Mouse (Mus musculus) kidney, adult 2 months (tissue): Measurements from ENCODE around the gene Gpr15.

Experiments used
- CTCF ChIP-seq: fragments of 200-500 bp; conservative IDR thresholded peaks from 2 replicates; pipeline ENCODE4 v1.5.1; 2011; ENCODE audit warnings: low read depth, mild to moderate bottlenecking, control low read depth, low read length, moderate library complexity, mixed read lengths; ENCODE audit not compliant: insufficient read depth, insufficient read length
- POLR2A ChIP-seq: fragments of 200-500 bp; IDR thresholded peaks from one replicate; pipeline ENCODE4 v1.6.1; 2011; ENCODE audit warnings: low read depth, low read length, control low read depth

DNA sequence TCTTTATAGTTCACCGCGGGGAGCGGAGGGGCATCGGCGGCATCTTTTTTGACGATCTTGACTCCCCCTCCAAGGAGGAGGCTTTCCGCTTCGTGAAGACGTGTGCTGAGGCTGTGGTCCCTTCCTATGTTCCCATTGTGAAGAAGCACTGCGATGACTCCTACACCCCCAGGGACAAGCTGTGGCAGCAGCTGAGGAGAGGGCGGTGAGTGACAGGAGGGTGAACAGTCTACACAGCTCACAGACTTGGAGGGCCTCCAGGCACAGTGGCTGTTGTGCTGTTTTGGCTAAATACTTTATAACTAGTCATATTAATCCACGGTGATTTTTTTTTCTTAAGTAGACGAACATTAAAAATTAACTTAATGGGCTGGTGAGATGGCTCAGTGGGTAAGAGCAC lies 43.6 kb downstream of the Gpr15 start:
- TF ChIP-seq CTCF (no peak), POLR2A (no peak)
